Mouse (Mus musculus): ENCODE data around the gene Actr5. TPM values are rescaled to one million over a fixed set of nuclear protein-coding genes. Genes with fewer than 3 reads are reported as not detected.

Gene Actr5
- 10 to 100 TPM; 10.0 to 10.2 TPM for total RNA-seq (2021)

DNA sequence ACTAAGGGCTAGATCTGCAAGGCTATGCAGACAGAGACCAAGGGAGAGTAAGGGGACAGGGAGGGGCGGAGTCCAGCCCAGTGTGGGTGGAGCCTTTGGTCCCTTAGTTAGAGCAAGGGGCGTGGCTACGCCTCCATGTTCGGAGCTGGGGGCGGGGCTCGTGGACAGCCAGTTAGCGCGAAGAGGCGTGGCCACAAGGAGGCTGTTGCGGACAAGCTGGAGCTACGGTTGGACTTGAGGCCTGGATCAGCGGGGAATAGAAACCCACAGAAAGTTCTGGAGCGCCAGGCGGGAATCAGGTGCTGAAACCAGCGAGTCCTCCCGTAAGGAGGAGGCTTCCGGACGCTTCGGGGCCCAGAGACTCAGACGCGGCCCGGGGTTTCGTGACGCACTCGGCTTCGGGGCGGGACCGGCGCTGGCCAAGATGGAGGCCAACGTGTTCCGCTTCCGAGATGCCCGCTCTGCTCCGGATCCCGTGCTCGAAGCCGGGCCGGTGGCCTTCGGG lies at the start of gene Actr5:
Gene Actr5 (plus strand): TSS at position 171 of the 505 bp plus-strand sequence.
- DNase-seq (ENCODE audit: extremely low spot score in 1 of 2, low spot score in 1 of 2): peak; percentile 76 to 83

- no peak for DNase-seq (ENCODE audit: extremely low spot score in 1 of 2, low spot score in 1 of 2)
Measured at GRCm38 (mm10) chr2:158579979-158580378, 44.7 kb upstream of the Actr5 start.

DNA sequence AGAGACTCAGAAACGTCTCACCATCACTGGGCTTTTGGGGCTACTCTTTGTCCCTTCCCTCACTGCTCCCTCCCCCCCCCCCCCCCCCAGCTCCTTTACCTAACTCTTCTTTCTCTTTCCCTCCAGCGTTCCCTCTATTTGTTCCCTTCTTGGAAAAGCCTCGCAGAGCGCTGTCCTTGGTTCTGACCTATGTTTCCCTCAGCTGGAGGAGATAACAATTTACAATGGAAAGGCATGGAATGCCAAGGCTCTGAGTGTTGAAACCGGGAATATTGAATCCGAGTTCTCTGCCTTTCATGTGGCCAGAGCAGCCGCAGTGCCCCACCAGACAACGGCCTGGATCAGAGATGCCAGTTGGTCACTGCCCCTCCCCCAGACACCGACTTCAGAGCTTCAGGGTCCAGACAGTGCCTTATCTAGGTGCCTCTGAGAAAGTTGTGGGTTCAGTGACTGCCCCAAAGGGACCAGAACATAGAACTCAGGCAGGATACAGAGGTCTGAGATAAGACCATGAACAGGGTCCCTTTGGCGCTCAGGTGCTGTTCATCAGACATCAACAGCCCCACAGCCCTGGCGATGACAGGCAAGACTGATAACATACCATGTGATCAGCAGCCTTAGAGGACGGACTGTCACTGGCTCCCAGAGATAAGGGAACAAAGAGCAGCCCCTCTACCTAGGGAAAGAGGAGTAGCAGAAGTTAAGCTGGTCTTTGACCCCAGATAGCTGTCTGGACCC lies 39.9 kb upstream of the Actr5 start:
- no peak for DNase-seq (ENCODE audit: extremely low spot score in 1 of 2, low spot score in 1 of 2)

GRCm38 (mm10) chr2:158588524-158589271 lies 36.0 kb upstream of the Actr5 start:
- DNase-seq (ENCODE audit: extremely low spot score in 1 of 2, low spot score in 1 of 2): no peak

DNA sequence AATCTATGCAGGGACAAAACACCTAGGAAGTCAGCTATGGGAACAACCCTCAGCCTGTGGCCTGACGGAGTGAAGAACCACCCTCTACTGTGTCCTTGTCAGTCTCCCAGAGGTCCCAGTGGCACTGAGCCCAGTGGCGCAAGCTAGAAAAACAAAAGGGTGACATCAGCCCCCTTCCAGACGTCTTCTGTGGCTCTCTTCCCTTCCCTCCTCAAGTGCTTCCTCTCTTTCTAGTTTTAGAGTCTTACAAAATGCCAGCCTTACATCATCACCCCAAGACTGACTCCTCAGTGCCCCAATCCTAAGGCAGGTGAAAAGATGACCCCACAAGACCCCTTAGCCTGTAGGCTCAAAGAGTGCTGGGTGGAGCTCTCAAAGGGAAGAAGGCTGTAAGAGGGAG lies 34.2 kb upstream of the Actr5 start:
- no peak for DNase-seq (ENCODE audit: extremely low spot score in 1 of 2, low spot score in 1 of 2)

DNA sequence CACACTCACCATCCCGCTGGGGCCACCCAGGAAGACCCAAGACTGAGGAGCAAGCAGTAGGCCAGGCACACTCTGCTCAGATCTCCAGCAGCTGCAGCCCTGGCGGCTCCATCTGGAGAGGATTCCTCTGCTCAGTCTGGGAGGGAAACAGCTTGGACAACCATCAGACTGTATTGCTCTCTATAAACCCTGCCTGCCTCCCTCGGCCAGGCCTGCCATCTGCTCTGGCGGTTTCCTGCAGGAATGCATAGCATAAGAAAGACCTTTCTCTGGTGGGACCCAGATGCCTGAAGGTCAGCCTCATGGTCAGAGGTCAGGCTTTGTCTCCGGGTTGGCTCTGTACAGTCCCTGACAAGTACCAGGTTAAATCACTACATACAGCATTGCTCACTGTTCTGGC lies 33.4 kb upstream of the Actr5 start:
- DNase-seq (ENCODE audit: extremely low spot score in 1 of 2, low spot score in 1 of 2): no peak

- no peak for DNase-seq (ENCODE audit: extremely low spot score in 1 of 2, low spot score in 1 of 2)
Measured at GRCm38 (mm10) chr2:158593371-158593770, 31.3 kb upstream of the Actr5 start.

DNA sequence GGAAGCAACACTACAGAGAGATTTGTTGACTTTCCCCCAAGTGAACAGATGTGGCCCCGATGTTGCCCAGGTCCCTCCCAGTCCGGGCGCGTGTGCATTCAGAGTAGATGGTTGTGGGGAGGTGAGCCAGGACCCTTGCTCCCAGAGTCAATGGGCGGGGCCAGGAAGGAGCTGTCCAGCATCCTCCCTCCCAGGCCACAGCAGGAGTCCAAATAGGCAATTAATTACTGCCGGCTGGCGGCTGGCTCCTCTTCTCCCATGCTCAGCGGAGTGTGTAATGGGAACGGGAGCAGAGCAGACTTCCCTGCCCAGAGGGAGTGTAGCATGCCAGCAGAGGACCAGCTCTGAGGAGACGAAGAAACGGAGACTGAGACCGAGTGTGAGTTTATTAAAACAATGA lies 29.6 kb upstream of the Actr5 start:
- DNase-seq (ENCODE audit: extremely low spot score in 1 of 2, low spot score in 1 of 2): no peak

DNA sequence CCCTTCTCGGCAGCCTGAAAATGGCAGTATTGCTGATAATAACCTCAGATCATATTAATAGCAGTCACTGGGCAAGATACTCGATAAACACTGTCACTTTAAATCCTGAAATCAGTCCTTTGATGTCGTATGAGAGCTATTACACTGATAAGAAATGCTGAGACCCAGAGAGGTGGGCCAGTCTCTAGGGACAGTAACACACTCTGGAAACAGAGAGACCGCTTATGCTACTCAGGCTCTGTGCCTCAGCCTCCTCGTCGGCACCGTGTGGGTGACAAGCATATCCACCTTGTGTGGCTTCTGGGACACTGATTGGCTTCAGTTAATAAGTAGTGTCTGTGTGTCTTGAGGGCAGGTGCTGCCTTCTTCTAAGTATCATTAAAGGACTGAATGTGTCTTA lies 29.1 kb upstream of the Actr5 start:
- DNase-seq (ENCODE audit: extremely low spot score in 1 of 2, low spot score in 1 of 2): no peak

GRCm38 (mm10) chr2:158596803-158597202 lies 27.9 kb upstream of the Actr5 start:
- no peak for DNase-seq (ENCODE audit: extremely low spot score in 1 of 2, low spot score in 1 of 2)

DNA sequence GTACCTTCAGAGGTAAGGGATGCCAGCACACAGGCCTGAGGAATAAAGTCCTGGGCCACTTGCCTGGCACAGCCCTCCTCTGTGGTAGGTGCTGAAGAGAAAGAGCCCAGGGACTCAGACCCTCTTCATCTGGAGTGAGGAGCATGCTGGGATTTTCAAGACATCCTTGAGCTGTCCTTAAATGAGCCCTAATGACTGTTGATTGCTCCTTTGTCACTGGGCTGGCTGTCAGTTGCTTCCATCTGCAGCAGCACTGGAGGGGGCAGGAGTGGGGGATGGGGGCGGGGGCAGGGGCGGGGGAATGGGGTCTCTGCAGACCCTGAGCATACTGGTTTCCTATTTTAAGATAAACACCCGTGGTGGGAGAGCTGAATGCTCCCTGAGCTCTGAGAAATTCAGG lies 24.2 kb upstream of the Actr5 start:
- no peak for DNase-seq (ENCODE audit: extremely low spot score in 1 of 2, low spot score in 1 of 2)

DNA sequence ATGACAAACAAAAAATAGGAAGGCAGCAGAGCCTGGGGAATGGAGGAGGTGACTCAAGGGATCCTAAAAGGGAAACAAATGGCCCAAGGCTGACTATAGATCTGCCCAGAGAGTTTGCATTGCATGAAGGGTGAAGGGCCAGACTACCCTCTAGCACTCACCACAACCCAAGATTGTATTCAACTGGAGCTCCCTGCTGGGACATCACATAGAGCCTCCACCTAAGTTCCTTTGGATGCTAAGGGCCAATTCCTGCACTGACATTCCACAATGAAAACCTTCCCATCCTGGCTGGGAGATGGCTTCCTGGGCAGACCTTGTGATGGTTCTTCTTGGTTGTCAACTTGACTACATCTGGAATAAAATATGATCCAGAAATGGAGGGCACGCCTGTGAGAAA lies 23.4 kb upstream of the Actr5 start:
- no peak for DNase-seq (ENCODE audit: extremely low spot score in 1 of 2, low spot score in 1 of 2)

- no peak for DNase-seq (ENCODE audit: extremely low spot score in 1 of 2, low spot score in 1 of 2)
Measured at GRCm38 (mm10) chr2:158602663-158603062, 22.0 kb upstream of the Actr5 start.

DNA sequence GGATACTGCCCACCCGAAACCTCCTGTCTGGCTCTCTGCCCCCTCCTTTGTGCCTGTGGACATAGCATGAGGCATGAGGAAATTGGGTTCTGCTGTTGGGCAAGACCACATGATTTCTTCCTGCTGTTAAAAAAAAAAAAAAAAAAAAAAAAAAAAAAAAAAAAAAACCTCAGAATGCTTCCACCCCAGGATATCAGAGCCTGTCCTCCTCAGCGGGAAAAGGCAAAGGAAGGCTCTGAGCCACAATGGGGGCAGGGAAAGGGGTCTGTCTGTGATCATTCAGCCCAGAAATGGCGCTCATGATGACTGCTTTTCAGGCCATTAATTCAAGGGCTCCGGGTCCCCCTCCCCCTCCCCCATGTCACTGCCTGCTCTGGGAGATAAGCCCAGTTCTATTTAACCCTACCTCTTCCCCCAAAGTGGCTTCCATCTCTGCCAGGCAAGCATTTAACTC lies 18.1 kb upstream of the Actr5 start:
- DNase-seq (ENCODE audit: extremely low spot score in 1 of 2, low spot score in 1 of 2): no peak

- DNase-seq (ENCODE audit: extremely low spot score in 1 of 2, low spot score in 1 of 2): no peak
Measured at GRCm38 (mm10) chr2:158609681-158610080, 15.0 kb upstream of the Actr5 start.

- DNase-seq (ENCODE audit: extremely low spot score in 1 of 2, low spot score in 1 of 2): no peak
Measured at GRCm38 (mm10) chr2:158610488-158611325, 14.0 kb upstream of the Actr5 start, which contains the start of gene Slc32a1. Slc32a1 (plus strand) TSS chr2:158610767.

GRCm38 (mm10) chr2:158611326-158611719 lies 13.4 kb upstream of the Actr5 start:
- no peak for DNase-seq (ENCODE audit: extremely low spot score in 1 of 2, low spot score in 1 of 2)

DNA sequence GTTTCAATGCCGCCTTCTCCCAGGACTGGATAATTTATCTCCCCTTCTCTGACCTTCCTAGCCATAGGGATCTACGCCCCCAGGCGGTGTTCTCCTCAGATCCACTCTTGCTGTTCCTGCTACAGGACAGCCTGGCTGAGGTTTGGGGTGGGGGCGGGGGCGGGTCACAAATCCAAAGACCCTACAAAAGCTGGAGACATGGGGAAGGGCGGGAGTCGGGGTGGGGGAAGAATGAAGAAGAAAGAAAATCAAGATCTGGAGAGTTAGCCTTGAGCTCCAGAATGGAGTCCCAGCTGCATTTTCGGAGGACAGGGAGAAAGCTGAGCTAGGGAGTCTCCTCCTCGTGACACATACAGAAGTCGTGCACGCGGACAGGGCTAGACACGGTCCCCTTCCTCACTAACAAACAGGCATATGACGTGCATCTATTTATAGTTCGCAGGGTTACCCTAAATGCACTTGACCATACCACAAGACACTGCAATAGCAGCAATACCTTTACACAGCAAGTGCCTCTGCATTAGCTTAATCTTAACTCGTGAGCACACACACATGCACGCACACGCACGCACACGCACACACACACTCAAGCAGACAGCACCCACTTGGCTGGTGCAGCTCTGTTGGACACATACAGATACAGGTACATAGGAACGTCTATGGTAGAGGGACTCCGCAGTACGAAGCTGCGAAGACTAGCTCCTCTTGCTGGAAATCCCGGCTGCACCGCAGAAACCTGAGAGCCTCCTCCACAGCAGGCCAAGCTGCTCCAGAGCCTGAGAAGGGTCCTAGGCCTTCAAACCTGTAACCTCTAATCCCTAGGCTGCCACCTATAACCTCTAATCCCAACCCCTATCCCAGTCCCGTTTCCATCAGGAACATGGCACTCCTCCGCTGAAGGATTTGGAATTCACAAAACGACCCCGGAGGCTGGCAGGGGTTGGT lies 12.7 kb upstream of the Actr5 start:
- no peak for DNase-seq (ENCODE audit: extremely low spot score in 1 of 2, low spot score in 1 of 2)

GRCm38 (mm10) chr2:158612671-158613250 lies 11.9 kb upstream of the Actr5 start:
- no peak for DNase-seq (ENCODE audit: extremely low spot score in 1 of 2, low spot score in 1 of 2)
